Mouse (Mus musculus) kidney, postnatal 14 days (tissue): ENCODE results near the gene Pde9a.

Experiments used
- DNase-seq: peaks from one replicate; pipeline ENCODE4 v3.0.0; 2022; ENCODE audit warnings: mixed read lengths

The Pde9a gene

DNA sequence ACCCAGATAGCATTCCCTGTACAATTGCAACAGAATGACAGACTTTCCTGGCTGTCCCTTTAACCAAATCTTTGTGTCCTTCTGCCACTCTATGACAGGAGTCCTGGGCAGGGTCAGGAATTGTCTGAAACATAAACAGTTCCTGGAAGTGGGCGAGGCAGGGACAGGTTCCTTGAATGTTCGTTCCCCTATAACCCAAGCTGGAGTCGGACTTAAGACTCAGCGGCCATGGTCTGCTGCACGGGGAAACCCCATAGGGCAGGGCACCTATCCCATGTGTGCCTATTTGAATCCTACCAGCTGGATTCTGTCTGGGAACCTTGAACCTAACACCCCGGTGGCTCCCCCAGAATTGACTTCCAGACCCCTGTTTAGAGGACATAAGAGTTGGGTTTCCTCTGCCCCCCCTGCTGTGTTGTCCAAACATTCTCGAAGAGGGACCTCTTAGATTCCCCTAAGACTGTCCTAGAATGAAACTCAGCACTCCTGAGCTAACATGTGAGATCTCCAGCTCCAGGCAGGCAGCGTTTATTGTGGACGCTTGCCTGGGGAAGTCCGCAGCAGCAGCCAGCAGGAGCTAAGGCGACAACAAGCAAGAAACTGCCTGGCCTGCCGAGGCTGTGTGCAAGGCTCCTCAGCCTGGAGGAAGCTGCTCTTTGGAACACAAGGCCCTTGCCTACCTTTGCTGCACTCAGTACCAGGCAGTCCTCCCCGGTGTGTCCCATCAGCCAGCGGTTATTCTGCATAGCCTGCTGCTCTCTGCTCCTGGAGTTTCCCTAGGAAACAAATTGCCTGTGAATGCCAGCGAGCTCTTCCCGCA lies 48.2 kb downstream of the Pde9a start:
- peak; percentile 53 for DNase-seq

GRCm38 (mm10) chr17:31434825-31435325 lies 48.9 kb downstream of the Pde9a start:
- no peak for DNase-seq

- DNase-seq, result no peak
Measured at GRCm38 (mm10) chr17:31435934-31436813, 50.2 kb downstream of the Pde9a start.

DNA sequence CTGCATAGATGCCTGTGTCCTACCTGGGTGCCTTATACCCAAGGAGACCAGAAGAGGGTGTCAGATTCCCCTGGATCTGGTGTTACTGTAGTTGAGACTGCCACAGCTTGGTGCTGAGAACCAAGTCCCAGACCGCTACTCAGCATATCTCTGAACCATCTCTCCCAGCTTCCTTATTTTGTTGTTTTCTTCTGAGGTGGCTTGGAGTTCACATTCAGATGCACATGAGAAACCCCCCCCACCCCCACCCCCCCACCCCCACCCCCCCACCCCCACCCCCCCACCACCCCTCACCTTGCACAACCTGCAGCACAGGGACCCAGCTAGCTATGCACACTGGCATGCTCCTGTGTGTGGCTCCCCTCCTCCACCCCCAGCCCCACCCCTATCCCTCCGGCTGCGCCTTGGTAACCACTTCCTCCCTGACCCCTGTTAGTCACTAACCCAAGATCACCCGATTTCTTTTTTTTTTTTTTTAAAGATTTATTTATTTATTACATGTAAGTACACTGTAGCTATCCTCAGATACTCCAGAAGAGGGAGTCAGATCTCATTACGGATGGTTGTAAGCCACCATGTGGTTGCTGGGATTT lies 50.9 kb downstream of the Pde9a start:
- DNase-seq, result no peak

DNA sequence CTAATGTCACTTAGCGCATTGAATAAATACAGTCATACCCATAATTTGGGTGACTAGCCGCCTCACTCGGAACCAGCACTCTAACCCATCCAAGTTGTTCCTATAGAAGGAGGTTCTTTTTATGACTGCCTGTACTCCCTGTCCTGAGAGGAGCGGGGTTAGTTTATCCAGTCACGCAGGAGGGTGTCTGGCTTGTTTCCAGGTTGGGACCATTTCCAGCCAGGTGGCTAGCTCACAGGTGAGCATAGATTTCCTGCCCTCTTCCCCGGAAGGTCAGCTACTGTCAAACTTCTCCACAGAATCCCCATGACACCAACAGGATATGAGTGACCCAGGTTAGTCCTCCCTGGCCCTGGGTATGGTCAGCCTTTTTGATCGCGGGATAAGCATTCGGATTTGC lies 51.5 kb downstream of the Pde9a start:
- DNase-seq, result no peak

- no peak for DNase-seq
Measured at GRCm38 (mm10) chr17:31439978-31440377, 54.0 kb downstream of the Pde9a start.

DNA sequence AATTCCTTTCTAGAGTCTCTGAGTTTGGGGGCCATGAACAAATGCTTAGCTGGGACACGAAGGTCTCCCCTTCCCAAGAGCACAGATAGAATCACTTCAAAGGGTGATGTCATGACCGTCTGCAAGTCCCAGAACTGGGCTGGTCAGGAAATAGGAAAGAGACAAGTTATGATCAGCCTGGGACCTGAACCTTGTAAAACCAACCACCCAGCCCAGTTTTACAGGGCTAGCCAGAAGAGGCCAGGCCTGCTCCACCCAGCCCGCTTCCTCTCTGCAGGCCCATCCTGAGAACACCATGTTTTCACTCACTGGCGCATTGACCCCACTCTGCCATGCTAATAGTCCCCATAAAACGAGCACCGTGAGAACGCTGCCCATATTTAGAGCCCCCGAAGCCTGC lies 56.5 kb downstream of the Pde9a start:
- no peak for DNase-seq

- no peak for DNase-seq
Measured at GRCm38 (mm10) chr17:31444251-31444650, 58.2 kb downstream of the Pde9a start.

GRCm38 (mm10) chr17:31445061-31445731 lies 59.2 kb downstream of the Pde9a start:
- DNase-seq, result peak; percentile 86

- no peak for DNase-seq
Measured at GRCm38 (mm10) chr17:31447766-31448165, 61.8 kb downstream of the Pde9a start.

DNA sequence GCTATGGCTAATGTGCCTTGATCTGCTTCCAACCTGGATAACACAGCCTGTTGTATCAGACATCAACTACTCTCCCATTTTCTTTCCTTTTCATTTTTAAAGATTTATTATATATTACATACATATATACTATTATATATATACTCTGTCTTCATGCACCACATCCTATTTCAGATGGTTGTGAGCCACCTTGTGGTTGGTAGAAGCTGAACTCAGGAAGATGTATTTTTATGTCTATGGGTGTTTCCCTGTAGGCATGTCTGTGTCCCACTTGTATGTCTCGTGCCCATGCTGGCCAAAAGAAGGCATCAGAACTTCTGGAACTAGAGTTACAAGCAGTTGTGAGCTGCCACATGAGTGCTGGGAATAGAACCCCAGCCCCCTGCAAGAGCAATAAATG lies 62.5 kb downstream of the Pde9a start:
- DNase-seq, result no peak

- DNase-seq, result no peak
Measured at GRCm38 (mm10) chr17:31450206-31450605, 64.2 kb downstream of the Pde9a start.

- no peak for DNase-seq
Measured at GRCm38 (mm10) chr17:31451179-31451708, 65.2 kb downstream of the Pde9a start.

GRCm38 (mm10) chr17:31452816-31453215 lies 66.8 kb downstream of the Pde9a start:
- no peak for DNase-seq

DNA sequence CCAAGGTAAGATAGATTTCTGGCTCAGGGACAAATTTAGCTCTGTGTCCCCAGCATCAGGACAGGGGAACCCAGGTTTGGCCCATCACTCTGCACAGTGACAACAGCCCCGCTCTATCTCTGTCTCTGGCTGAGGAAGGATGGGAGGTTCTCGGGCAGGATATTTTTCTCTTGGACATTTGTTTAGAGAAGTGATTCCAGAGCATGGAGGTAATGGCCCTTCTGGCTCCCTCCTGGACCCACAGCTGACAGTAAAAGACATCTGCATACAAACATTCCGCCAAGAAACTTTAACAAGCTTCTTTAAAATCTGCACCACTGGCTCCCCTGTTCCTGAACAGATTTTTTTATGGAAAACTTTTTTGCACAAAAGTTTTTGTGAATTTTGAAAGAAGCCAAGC lies 67.5 kb downstream of the Pde9a start:
- DNase-seq, result no peak

- DNase-seq, result no peak
Measured at GRCm38 (mm10) chr17:31454056-31454455, 68.0 kb downstream of the Pde9a start.

DNA sequence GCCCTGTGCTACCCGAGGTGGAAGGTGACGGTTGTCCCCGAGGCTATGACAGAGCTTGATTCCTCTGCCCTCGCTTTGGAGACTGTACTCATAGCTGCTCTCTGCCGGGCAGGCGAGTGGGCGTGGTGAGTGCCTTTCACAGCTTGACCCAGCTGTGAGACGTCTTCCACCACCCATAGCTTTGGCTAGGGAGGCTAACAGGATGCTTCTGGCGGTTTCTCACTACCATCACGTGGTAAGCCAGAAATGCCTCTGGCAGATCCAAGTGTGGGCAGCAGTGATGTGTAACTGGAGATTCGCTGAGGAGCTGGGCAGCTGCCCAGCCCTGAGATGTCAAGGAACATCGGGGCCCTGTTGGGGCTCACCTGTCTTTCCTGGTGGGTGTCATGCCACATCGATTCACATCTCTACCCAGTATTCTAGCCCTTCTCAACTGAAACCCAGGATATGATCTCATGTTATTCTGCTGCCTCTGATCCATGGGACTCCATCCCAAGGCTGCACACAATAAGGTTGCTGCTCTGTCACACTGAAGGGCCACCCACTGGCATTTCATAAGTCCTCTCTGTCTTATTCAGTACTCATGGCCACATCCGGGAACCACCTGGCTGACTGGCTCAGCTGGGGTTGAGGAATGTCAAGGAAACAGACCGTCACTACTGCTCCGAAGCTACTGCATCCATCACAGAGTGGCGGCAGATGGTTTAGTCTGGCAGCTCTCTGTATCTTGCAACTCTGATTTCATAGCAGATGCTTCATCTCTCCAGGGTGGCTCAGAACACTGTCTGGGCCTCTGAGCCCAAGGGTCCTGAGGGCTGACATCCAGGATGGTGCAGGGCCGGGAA lies 70.9 kb downstream of the Pde9a start:
- DNase-seq, result no peak

DNA sequence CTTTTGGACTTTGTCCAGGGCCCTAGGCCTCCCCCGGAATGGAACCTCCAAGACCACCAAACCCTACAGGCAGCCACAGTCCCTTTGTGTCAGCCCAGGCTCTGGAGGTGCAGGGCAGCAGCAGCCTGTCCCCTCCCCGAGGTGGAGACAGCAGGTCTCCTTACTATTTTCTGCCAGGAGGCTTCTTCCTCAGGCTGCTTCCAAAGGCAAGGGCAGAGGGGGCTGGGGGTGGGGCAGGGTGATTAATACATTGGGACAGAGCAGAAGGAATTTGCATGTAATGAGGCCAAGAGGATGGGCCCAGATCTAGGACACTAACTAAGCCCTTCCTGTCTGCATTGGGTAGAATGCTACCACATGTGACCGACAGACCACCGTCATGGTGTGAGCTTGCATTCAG lies 74.4 kb downstream of the Pde9a start:
- DNase-seq, result no peak

- no peak for DNase-seq
Measured at GRCm38 (mm10) chr17:31462506-31462905, 76.5 kb downstream of the Pde9a start.

GRCm38 (mm10) chr17:31466854-31467253 lies 80.8 kb downstream of the Pde9a start:
- no peak for DNase-seq

DNA sequence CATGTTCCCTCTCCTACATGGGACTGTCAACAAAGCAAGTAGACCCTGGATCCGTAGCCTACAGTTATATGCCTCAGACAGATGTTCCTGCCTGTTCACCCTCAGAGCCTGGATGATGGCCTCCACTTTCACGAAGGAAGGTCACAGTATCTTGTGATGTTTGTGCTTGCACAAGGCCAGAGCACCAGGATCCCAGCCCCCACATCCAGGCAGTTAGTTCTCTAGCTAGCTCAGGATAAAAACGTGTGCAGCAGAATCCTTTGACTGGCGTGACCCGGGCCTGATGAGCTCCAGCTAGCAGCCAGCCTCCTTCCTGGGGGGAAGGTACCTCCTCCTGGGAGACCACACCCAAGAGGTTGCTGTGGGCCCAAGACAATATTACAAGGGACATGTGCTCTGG lies 82.5 kb downstream of the Pde9a start:
- no peak for DNase-seq
